Mouse (Mus musculus) kidney, embryonic 14.5 days (tissue): ENCODE measurements around the gene Sap30bp. TPM values are rescaled to one million over a fixed set of nuclear protein-coding genes. Genes with fewer than 3 reads are reported as not detected.

Source experiments
- ATAC-seq: fragments of 200-750 bp; cut with Nextera tagmentation; 2 replicates; pipeline ENCODE4 v1.8.0; 2017; ENCODE audit warnings: moderate number of reproducible peaks, mild to moderate bottlenecking, moderate TSS enrichment, moderate library complexity; ENCODE audit not compliant: low FRiP score, low TSS enrichment
- H3K27ac ChIP-seq: fragments of 300-500 bp; sonication (generic); 2 replicates; pipeline ENCODE4 v1.5.1; 2014; ENCODE audit warnings: low read depth, mild to moderate bottlenecking, low read length, moderate library complexity, mixed read lengths
- H3K27me3 ChIP-seq: fragments of 300-500 bp; sonication (generic); 2 replicates; pipeline ENCODE4 v1.6.1; 2014; ENCODE audit warnings: mild to moderate bottlenecking, low read length; ENCODE audit not compliant: control insufficient read depth, insufficient read depth
- H3K36me3 ChIP-seq: fragments of 300-500 bp; sonication (generic); 2 replicates; pipeline ENCODE4 v1.6.1; 2014; ENCODE audit warnings: low read length, mixed read lengths; ENCODE audit not compliant: control insufficient read depth, insufficient read depth
- H3K4me1 ChIP-seq: fragments of 300-500 bp; sonication (generic); 2 replicates; pipeline ENCODE4 v1.6.1; 2014; ENCODE audit warnings: low read length, mixed read lengths; ENCODE audit not compliant: control insufficient read depth, insufficient read depth
- H3K4me2 ChIP-seq: fragments of 300-500 bp; sonication (generic); replicated peaks from 2 replicates; pipeline ENCODE4 v1.6.1; 2014; ENCODE audit warnings: low read depth, mild to moderate bottlenecking, low read length
- H3K4me3 ChIP-seq: fragments of 300-500 bp; sonication (generic); 2 replicates; pipeline ENCODE4 v1.5.1; 2014; ENCODE audit warnings: mild to moderate bottlenecking, low read length
- H3K9ac ChIP-seq: fragments of 300-500 bp; sonication (generic); 2 replicates; pipeline ENCODE4 v1.6.1; 2014; ENCODE audit warnings: low read depth, mild to moderate bottlenecking, low read length, moderate library complexity
- H3K9me3 ChIP-seq: fragments of 300-500 bp; sonication (generic); 2 replicates; pipeline ENCODE4 v1.6.1; 2016; ENCODE audit warnings: low read length; ENCODE audit not compliant: control insufficient read depth
- WGBS: fragments of 180-500 bp; shearing (Covaris S2); extraction: QIAGEN DNeasy Blood & Tissue Kit; methylation state at CpG from one replicate; pipeline ENCODE4 v1.1.7; 2014; 5-methylcytosine and 5-hydroxymethylcytosine counted together
- polyA plus RNA-seq: library from polyadenylated mRNA; unstranded; fragments of >200 nt; fragmentation: Nextera tagmentation; extraction: Ambion mirVana; gene quantifications from 2 replicates; pipeline ENCODE4 v1.2.1, GENCODE M21; 2014

The Sap30bp gene
- polyA plus RNA-seq, 1 experiment from 2014 or later: 41.4 TPM

DNA sequence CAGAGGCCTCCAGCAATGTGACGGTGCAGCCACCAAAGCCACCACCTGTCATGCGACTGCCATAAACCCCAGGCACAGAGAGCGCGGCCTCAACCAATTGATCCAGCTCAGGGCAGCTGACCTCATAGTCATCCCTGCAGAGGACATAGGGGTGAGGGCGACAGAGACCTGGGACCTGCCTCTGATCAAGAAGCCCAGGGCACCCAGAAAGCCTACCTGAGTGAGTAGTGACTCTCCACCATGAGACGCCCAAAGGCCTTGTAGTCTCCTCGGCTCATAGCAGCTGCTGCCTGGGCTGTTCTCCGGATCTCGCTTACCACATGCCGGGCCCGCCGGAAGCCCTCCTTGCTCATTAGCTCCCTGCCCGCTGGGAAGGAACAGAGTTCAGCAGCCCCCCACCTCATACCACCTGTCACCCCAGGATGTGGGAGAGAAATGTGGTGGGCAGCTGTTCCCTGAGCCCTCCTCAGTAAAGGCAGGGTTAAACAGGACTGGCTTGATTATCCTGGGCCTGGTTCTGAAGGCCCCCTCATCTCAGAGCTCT is 75.8 kb downstream of the Sap30bp start:
- Histone ChIP-seq H3K9ac (no peak overlapping the region), H3K27me3 (no peaks in the 10 kb centered on the region), H3K4me3 (no peak overlapping the region), H3K4me2 (no peak overlapping the region), H3K4me1 (peaks cover 28% of the 10 kb centered on the region), H3K27ac (no peak overlapping the region), H3K9me3 (no peaks in the 10 kb centered on the region), H3K36me3 (peaks cover 33% of the 10 kb centered on the region)
- ATAC-seq: no peak
- 92% methylated on average over 13 of the region's 13 CpGs for WGBS

DNA sequence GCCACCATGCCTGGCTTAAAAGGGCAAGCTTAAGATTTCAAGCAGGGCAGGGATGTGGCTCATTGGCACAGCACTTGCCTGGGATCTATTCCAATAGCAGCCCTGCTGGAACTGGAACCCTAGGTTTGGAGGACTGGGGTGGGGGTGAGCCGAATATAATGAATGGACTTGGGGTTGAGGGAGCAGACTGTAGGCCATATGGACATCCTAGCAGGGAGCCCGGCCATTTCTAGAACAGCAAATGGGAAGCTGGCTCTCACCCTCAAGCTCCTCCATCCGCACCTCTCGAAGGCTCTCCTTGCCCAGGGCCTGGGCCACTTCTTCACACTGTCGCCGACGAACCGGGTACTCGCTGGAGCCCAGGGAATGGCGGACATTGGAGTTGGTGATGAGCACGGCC is 76.6 kb downstream of the Sap30bp start:
- H3K36me3 ChIP-seq: peaks cover 33% of the 10 kb centered on the region
- no peaks in the 10 kb centered on the region for H3K27me3 ChIP-seq
- no peak overlapping the region for H3K4me2 ChIP-seq
- no peak overlapping the region for H3K9ac ChIP-seq
- peaks cover 23% of the 10 kb centered on the region for H3K4me1 ChIP-seq
- ATAC-seq: no peak
- WGBS: 94% methylated on average over 11 of the region's 11 CpGs
- H3K27ac ChIP-seq: no peak overlapping the region
- no peak overlapping the region for H3K4me3 ChIP-seq
- H3K9me3 ChIP-seq: no peaks in the 10 kb centered on the region

DNA sequence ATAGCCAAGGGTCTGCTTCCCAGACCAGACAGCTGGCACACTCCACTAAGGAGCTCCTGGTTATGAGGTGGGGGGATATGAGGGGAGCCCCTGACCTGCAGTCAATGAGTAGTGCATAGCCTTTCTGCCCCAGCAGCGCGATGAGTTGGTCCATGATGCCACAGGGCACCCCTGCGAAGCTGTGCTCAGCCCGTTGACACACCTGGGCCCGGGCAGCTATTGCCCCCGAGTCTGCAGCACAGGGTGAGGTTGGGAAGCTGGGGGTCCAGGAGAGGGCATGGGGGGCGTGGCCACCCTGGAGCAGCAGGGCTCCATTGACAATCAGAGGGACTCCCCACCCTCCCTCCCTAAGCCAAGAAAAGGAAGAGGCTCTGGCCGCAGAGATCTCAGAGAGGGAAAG is 77.1 kb downstream of the Sap30bp start:
- ATAC-seq: no peak
- peaks cover 18% of the 10 kb centered on the region for H3K4me1 ChIP-seq
- no peak overlapping the region for H3K9ac ChIP-seq
- peaks cover 33% of the 10 kb centered on the region for H3K36me3 ChIP-seq
- 97% methylated on average over 8 of the region's 8 CpGs for WGBS
- H3K4me2 ChIP-seq: no peak overlapping the region
- H3K4me3 ChIP-seq: no peak overlapping the region
- no peaks in the 10 kb centered on the region for H3K27me3 ChIP-seq
- no peak overlapping the region for H3K27ac ChIP-seq
- H3K9me3 ChIP-seq: no peaks in the 10 kb centered on the region

DNA sequence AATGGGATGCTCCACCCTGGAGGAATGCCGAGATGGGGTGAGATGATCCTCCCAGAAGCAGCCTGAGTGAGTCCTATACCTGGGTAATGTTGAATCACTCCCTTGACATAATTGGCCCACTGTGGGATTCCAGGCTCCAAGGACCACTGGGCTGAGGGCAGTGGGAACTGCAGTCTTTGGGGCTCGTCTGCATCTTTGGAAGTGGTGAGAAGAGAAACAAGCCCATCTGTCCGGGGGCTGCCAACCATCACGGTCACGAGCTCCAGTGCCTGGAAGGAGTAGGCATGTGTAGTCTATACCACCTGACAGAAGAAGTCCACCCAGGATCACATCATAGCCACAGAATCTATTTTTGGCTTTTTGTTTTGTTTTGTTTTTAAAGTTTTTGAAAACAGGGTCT is 77.9 kb downstream of the Sap30bp start:
- WGBS: 80% methylated on average over 5 of the region's 5 CpGs
- Histone ChIP-seq H3K4me1 (peaks cover 10% of the 10 kb centered on the region), H3K27me3 (no peaks in the 10 kb centered on the region), H3K36me3 (peaks cover 33% of the 10 kb centered on the region), H3K27ac (no peak overlapping the region), H3K9me3 (no peaks in the 10 kb centered on the region), H3K9ac (no peak overlapping the region), H3K4me3 (no peak overlapping the region), H3K4me2 (no peak overlapping the region)
- no peak for ATAC-seq

DNA sequence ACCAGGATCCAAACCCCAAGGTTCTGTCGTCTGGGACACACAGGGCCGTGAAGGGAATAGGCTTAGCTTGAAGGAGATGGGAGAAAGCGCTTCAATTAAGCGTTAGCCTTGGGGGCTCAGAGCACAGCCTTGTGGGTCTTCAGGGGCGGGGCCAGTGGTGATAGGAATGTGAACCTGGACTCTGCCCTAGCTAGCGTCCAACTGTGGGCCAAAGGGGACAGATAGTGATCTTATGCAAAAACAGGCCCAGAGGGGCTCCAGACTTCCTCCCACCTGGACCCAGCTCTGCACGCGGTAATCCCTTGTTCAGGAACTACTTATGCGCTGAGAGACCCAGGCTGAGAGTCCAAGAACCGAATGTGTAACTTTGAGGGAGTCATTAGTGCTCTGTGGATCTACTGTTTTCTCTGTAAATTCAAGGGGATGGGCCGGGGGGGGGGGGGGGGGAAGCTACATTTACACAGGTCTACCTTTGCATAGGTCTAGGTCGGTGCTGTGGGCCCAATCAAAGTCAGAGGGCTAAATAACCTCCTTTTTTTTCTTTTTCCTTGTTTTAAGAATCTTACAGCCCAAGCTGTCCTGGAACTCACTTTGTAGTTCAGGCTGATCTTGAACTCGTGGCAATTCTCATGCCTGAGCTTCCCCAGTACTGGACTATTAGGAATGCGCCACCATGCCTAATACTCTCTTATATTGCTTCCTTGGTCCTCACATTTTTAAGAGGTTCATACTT is 78.6 kb downstream of the Sap30bp start:
- Histone ChIP-seq H3K4me2 (peak overlapping the region; percentile 89), H3K4me3 (peak overlapping the region; percentile 80), H3K9me3 (no peaks in the 10 kb centered on the region), H3K9ac (peak overlapping the region; percentile 88), H3K36me3 (peaks cover 33% of the 10 kb centered on the region), H3K4me1 (0 out of 2 replicates have a peak, but pooled peaks cover 6% of the 10 kb centered on the region), H3K27me3 (no peaks in the 10 kb centered on the region), H3K27ac (peak overlapping the region; percentile 87)
- peak; percentile 18; the same call in 1 of the 2 replicates for ATAC-seq
- 26% methylated on average over 13 of the region's 14 CpGs for WGBS

DNA sequence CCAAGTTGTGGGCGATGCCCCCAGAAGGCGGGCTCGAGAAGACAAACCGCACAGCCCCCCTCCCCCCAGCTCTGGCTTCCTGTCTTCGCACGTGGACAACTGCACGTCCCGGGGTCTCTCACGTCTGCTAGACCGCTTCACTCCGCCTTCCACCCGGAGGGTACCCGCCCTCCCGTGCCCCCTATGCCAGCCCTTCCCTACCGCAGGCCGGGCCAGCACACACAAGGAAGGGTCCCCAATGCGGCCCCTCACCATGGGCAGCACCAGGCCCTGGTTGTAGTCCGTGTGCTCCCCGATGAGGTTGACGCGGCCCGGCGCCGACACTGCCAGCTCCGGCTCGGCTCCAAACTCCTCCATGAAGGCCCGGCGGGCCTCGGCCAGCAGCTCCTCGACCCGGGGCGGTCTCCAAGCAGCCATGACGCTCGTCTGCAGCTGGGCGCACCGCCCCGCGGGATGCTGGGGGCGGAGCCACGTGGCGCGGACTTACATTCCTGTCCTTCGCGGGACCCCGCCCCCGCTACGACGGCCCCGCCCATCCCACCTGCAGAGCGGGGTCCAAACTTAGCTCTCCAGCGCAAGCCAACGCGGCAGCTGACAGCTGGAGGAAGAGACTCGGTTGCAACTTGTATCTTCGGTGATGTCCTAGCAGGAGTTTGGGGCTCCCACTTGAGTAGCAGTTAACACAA is 79.3 kb downstream of the Sap30bp start, which contains the start of gene Galk1:
TSS of gene Galk1 (minus strand) at position 458 of the 686 bp plus-strand sequence.
- no peaks in the 10 kb centered on the region for H3K27me3 ChIP-seq
- under 1% methylated on average over 54 of the region's 55 CpGs for WGBS
- peak within 1 kb of the TSS; percentile 88 for H3K9ac ChIP-seq
- H3K36me3 ChIP-seq: peaks cover 29% of the 10 kb centered on the region
- peak within 1 kb of the TSS; percentile 89 for H3K4me2 ChIP-seq
- H3K4me1 ChIP-seq: 0 out of 2 replicates have a peak, but pooled peaks cover 6% of the 10 kb centered on the region
- ATAC-seq: peak; percentile 91
- no peaks in the 10 kb centered on the region for H3K9me3 ChIP-seq
- peak within 1 kb of the TSS; percentile 87 for H3K27ac ChIP-seq
- peak within 1 kb of the TSS; percentile 80 for H3K4me3 ChIP-seq

DNA sequence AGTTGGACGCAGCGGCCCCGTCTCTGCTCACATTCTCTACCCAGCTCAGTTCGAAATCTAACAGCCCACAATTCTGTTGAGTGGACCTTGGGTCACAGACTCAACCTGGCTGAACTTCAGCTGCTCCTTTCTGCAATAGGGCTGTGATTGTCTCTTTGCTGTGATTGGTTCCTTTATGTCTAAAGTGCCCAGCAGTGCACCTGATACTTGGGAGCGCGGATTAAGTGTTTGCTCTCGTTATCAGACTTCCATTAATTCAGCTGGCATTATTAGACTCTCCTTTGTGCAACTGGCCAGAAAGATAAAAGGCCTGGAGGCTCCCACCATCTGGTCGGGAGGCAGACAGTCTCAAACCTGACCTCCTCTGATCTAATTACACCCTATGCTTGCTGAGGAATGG is 81.7 kb downstream of the Sap30bp start:
- no peak overlapping the region for H3K4me3 ChIP-seq
- H3K9me3 ChIP-seq: no peaks in the 10 kb centered on the region
- no peak overlapping the region for H3K9ac ChIP-seq
- H3K36me3 ChIP-seq: peaks cover 8% of the 10 kb centered on the region; the same call in 1 of the 2 replicates
- H3K4me1 ChIP-seq: 0 out of 2 replicates have a peak, but pooled peaks cover 6% of the 10 kb centered on the region
- H3K27me3 ChIP-seq: no peaks in the 10 kb centered on the region
- no peak overlapping the region for H3K4me2 ChIP-seq
- ATAC-seq: no peak
- 52% methylated on average over 8 of the region's 8 CpGs for WGBS
- no peak overlapping the region for H3K27ac ChIP-seq
